Mouse (Mus musculus): ENCODE results near the gene Hoxc4.

Hoxc4 gene

GRCm38 (mm10) chr15:103038701-103039480 is 20.2 kb downstream of the Hoxc4 start:
- no peak for DNase-seq (ENCODE audit: low spot score)

- no peak for DNase-seq (ENCODE audit: low spot score)
These were observed 20.9 kb downstream of the Hoxc4 start for GRCm38 (mm10) chr15:103039609-103040008.

- no peak for DNase-seq (ENCODE audit: low spot score)
These were observed 21.9 kb downstream of the Hoxc4 start for GRCm38 (mm10) chr15:103040601-103041000.

- DNase-seq (ENCODE audit: low spot score): no peak
These were observed 22.9 kb downstream of the Hoxc4 start for GRCm38 (mm10) chr15:103041613-103042012.

GRCm38 (mm10) chr15:103042209-103042608 is 23.5 kb downstream of the Hoxc4 start:
- no peak for DNase-seq (ENCODE audit: low spot score)

GRCm38 (mm10) chr15:103051670-103052069 is 32.9 kb downstream of the Hoxc4 start:
- DNase-seq (ENCODE audit: low spot score): no peak

GRCm38 (mm10) chr15:103053210-103053609 is 34.5 kb downstream of the Hoxc4 start:
- no peak for DNase-seq (ENCODE audit: low spot score)

GRCm38 (mm10) chr15:103056396-103056795 is 37.7 kb downstream of the Hoxc4 start:
- DNase-seq (ENCODE audit: low spot score): no peak

GRCm38 (mm10) chr15:103058715-103059114 is 40.0 kb downstream of the Hoxc4 start:
- DNase-seq (ENCODE audit: low spot score): no peak

- no peak for DNase-seq (ENCODE audit: low spot score)
These were observed 40.8 kb downstream of the Hoxc4 start for GRCm38 (mm10) chr15:103059393-103059992.

- DNase-seq (ENCODE audit: low spot score): no peak
These were observed 41.2 kb downstream of the Hoxc4 start for GRCm38 (mm10) chr15:103060021-103060340.

GRCm38 (mm10) chr15:103060341-103061130 is 41.8 kb downstream of the Hoxc4 start:
- no peak for DNase-seq (ENCODE audit: low spot score)

- DNase-seq (ENCODE audit: low spot score): peak; percentile 40
These were observed 42.5 kb downstream of the Hoxc4 start for GRCm38 (mm10) chr15:103061131-103061825.

GRCm38 (mm10) chr15:103061988-103062387 is 43.3 kb downstream of the Hoxc4 start:
- DNase-seq (ENCODE audit: low spot score): no peak

GRCm38 (mm10) chr15:103065642-103066041 is 46.9 kb downstream of the Hoxc4 start:
- DNase-seq (ENCODE audit: low spot score): no peak

- DNase-seq (ENCODE audit: low spot score): no peak
These were observed 49.0 kb downstream of the Hoxc4 start for GRCm38 (mm10) chr15:103067701-103068100.

- no peak for DNase-seq (ENCODE audit: low spot score)
These were observed 50.4 kb downstream of the Hoxc4 start for GRCm38 (mm10) chr15:103069173-103069572.

GRCm38 (mm10) chr15:103071266-103071665 is 52.5 kb downstream of the Hoxc4 start:
- DNase-seq (ENCODE audit: low spot score): no peak

GRCm38 (mm10) chr15:103074663-103075415 is 56.1 kb downstream of the Hoxc4 start:
- DNase-seq (ENCODE audit: low spot score): no peak

GRCm38 (mm10) chr15:103077673-103078072 is 58.9 kb downstream of the Hoxc4 start:
- DNase-seq (ENCODE audit: low spot score): no peak

GRCm38 (mm10) chr15:103082622-103083021 is 63.9 kb downstream of the Hoxc4 start:
- DNase-seq (ENCODE audit: low spot score): no peak

GRCm38 (mm10) chr15:103083598-103083997 is 64.9 kb downstream of the Hoxc4 start:
- no peak for DNase-seq (ENCODE audit: low spot score)

Measured in urinary bladder, postnatal 25 days (tissue).